Mouse (Mus musculus): ENCODE results near the gene Rps12.

DNA sequence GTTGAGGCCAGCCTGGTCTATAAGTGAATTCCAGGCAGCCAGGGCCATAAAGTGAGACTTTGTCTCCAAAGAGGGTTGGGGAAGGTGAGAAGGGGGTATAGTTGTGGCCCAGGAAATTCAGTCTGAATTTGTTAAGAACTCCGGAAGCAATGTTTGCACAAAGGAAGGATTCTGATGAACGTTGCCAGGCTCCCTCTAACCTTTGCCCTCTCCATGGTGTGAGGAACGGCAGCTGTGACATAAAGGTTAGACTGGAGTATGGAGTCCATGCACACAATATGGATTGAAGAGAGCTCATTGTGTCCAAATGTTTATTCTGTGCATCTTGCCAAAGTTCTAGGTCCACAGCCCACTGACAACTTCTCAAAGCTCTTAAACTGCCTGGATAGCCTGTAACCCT lies 12.9 kb upstream of the Rps12 start:
- no peak for TF ChIP-seq CTCF (conservative IDR thresholded peaks at IDR 0.05; ENCODE audit: low read length)
- no peak for TF ChIP-seq NANOG (IDR thresholded peaks at IDR 0.05; ENCODE audit: borderline replicate concordance, low read length)
- no peak for TF ChIP-seq POU5F1 (IDR thresholded peaks at IDR 0.05; ENCODE audit: borderline replicate concordance, low read length)
